Mouse (Mus musculus) layer of hippocampus, adult 8-10 months (tissue): ENCODE measurements around the gene Gypa. TPM values are rescaled to one million over a fixed set of nuclear protein-coding genes. Genes with fewer than 3 reads are reported as not detected.

Experiments
- DNase-seq, 2 experiments: peaks; one replicate each; pipeline ENCODE4 v3.0.0; 2022; ENCODE audit warnings: low spot score in 2 of 2
- total RNA-seq, 4 experiments: library from RNA; stranded (reverse); gene quantifications; 2 replicates each; pipeline ENCODE4 v1.2.4; 2022

The Gypa gene
- total RNA-seq = not detected

DNA sequence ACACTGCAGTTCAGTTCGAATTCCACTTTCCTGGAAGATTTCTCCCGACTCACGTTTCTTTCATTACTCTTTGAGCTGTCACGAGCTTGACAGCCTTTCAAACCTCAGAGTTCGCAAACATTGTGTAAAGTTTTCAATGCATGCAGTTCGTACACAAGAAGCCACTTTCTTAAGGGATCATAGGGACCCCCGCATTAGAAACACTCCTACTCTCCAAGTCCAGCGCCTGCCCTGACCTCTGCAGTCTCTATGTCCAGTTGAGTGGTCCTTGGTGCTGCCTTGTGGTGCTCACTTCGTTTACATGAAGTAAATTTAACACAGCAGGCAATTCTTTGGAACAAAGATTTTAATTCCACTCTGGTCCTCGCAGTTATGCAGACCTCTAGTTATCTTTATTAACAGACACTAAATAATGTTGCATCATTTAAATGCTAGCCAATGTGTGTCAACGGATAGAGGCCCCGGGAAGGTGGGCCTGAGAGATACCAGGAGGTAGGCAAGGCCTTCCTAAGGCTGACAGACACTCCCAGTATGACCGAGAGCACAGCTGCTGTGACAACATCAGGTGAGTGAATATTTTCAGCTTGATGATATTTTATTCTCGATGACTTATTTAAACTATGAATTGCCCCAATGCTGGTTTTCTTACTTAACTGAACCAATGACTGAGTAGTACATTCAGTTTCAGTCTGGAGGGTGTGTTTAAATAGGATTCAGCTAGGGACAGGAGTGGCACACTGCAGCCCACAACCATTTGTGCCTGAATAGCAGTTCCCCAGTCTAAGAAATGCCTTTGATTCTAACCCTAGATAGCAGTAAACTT lies at the start of gene Gypa:
Gypa (plus strand) TSS at position 259 of the 823 bp plus-strand sequence.
- no peak for DNase-seq

DNA sequence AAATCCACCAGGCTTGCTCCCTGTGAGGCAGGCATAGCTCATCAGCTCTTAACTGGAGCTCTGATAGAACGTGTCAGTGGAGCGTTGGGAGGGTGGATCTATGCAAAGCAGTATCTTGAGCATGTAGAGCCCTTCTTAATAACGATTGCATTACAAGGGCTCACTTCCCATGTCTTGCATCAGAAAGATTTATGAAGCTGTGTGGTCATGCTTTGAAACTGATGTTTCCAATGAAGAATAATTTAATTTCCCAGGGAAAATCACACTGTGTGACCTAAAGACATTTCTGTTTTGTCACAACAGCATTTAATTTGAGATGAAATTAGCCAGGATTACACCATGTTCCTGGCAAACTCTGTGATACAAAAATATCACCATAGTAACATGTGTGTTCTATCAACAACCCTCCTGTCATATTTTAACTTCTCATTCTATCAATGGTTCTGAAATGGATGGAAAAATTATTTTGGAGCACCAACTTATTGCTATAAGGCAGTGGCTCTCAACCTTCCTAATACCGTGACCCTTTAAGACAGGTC lies 49.0 kb upstream of the Gypa start:
- DNase-seq = no peak

DNA sequence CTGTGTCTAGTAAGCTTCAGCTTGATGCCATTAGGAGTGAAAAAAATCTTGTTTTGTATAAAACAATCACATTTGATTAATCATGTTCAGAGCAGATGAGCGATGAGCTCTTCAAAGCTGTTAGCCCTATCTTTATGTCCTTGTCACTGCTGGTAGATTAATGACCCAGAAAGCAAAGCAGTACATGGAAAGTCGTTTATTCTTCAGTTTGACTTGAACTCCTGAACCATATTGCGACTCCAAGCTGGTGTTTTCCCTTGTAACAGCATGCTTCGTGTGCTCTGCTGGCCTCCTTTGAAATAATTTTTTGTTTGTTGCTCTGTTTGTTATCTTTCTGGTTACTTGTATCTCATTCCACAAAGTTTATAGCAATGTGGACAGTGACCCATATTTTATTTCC lies 46.4 kb upstream of the Gypa start:
- DNase-seq = no peak

DNA sequence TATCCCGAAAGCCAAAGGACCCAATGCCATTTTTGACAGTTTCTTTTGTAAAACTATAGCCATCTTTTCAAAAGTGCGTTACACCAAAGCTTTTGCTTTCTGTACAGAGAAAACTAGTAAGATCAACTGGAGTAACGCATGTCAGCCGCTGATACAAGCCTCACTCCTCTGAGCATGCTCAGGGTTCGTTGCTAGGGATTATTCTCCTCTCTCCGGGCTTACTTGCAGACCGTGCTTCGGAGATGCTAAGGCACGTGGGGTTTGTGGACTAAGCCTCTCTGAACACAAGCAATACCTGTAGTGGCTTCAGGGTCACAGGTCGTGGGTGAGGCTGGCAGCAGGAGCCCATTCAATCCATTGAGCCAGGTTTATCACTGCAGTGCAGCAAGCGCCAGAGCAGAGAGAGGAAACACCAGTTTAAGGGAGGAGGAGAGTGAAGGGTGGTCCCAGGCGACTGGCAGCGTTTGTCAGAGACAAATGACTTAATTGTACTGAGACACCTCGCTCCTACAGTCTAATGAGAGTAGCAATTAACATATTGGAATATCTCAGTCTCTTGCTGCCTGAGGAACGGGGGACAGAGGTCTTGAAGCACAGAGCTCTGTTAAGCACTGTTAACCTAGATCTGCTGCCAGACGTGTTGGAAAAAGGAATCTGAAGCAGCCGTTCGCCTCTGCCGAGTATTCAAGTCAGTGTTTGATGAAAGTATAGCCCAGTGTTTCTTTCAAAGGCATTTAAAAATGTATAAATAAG lies 41.5 kb upstream of the Gypa start:
- no peak for DNase-seq

DNA sequence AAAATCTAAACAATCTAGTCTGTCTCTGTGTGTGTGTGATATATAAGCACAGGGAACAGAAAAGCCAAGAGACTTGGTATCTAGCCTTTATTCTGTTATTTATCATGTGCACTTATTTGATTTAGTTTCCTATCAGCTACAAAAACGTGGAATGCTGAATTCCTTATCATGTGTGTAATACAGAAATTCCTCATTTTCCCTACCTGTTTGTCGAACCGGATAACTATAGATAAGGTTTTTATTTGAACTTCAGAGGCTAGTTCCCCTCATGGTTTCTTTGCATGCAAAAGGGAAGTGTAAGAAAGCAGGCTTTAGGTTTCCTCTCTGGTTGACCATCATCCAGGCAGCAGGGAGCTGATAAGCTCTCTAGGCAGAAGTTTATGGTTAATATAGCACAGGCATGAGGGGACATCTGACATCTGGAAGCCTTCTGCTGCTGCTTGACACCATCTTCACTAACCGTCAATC lies 30.1 kb upstream of the Gypa start:
- DNase-seq = no peak

DNA sequence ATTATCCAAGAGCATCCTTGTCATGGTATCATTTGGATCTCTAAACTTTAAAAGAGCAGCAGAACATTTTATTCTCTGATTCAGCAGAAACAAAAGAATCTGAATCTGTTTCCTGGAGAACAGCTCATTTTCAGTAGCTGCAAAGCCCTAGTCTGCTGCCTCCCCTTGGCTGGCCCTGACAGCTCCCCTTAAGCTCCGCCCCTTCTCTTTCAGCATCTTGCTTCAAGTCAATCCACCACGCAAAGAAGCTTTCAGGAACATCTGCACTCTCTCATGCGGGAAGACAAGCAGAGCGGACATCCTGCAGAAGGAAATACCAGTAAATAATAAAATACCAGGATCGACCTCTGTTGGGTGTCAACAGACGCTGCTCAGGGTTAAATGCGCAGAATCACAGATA lies 18.6 kb upstream of the Gypa start:
- DNase-seq = no peak

DNA sequence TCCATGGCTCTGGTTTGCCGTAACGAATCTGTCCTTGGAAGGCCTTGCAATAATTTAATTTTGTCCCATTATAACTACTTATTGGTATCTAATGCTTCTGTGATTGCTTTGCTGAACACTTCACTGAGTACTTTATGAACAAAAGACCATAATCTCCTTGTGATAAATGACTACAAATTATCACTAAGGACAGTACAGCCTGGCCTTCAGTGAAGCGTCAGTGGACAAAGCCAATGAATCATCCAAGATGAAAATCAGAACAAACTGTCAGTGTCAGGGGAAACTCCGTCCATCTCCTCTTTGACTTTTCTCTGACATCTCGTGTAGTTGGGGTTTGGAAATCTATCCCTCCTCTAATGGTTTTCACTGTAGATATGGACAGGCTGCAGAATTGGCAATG lies 15.4 kb upstream of the Gypa start:
- no peak for DNase-seq

DNA sequence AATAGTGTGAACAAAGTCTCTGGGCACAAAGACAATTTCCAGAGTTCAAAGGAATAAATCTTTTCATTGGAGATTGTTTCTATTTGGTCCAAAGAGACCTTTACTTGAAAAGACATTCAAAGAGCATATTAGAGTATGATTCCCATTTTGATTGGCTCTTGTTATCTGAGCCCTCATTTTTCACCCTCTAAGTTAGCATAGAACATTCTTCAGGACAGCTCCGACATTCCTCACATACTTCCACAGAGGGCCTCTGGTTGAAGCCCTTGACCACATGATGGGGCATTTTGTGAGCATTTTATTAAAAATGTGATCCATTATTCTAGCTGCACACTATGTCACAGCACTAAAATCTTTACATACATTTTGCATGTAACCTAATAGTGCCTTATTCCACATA lies 14.5 kb upstream of the Gypa start:
- no peak for DNase-seq

DNA sequence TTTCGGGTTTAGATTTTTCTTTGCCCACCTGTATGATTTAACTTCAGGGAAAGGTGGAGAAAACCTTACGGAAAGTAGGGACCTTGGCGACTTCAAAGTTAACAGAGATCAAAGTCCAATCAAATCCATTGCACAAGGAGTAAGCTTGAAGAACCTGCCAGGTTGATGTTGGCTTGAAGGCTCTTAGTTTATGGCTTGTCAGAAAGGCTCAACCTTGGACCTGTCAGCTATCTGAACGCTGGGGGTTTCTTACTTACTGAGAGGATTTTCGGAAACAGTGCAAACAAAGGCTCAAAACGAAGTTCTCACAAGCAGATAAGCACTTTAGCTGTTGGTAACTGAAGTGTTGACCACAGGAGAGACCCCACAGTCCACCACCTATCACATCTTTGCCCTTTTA lies 11.4 kb upstream of the Gypa start:
- DNase-seq = no peak

DNA sequence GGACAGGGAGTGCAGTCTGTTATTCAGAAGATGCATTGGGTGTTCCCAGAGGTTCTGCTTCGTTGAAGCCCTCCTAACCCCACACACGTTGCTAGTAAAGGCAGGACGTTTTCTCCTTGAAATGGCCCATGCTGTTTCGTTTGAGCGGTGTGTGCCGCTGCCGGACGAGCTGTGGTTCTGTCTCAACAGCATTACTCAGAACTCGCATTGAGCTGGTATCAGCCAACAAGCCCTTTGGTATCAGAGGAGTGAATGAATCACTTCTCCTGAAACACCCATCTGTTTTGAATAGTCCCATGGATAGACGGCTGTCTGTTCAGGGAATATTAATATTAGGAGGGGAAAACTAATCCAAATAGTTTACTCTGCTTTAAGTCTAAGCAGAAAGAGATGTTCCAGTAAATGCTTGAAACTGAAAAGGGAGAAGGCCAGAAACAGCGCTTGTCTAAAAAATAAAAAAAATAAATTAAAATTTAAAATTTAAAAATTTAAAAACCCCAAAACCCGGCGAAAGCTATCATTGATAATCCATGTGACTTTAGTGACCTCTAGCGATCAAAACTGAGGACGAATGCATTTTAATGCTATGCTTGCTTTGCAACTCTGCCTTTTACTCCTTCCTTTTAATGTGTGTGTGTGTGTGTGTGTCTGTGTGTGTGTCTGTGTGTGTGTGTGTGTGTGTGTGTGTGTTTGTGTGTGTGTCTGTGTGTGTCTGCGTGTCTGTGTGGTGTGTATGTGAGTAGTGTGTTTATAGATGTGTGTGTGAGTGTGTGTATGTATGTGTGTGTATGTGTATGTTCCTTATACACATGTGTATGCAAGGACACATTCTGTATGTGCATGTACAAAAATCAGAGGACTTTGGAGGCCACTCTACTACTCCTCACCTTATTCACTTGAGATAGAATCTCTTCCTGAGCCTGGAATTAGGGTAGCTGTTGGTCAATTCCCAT lies 10.5 kb upstream of the Gypa start:
- DNase-seq = no peak

DNA sequence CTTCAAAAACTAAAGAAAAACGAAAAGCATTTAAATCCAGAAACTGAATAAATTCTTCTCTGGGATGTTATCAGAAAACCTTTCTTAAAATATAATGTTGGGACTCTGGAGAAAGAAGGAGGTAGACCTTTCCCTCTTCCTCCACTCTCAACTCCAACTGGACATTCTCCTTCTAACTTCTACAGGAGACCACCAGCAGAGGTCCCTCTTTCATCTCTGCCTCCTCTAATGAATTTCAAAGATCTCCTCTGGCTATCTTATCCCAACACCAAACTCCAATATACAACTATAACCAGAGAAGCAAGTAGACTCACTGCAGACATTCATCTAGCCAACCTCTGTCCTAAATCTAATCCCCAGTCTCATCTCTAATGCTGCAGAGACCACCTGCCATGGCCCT lies 2.0 kb upstream of the Gypa start:
- no peak for DNase-seq

DNA sequence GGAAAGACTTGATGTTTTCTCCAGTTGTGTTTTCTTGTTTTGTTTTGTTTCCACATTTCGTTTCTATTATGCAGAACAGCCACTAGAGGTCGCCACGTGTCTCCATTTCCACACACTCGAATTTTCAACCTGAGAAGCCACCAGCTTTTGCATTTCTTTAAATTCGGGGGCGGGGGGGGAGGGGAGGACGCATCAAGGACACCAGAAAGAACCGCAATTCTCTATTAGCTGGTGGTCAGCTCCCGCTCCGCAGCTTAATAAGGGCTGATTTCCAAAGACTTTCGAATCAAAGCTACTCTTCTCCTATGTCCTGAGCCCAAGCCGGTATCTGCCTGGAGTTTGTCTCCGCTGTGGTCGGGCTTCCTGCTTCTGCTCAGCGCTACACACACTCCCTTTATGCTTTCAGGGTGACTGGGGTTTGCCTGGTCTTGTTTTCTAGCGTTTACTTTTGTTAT lies 567 bp upstream of the Gypa start:
- peak in 1 of 2 experiments; percentile 35 for DNase-seq

DNA sequence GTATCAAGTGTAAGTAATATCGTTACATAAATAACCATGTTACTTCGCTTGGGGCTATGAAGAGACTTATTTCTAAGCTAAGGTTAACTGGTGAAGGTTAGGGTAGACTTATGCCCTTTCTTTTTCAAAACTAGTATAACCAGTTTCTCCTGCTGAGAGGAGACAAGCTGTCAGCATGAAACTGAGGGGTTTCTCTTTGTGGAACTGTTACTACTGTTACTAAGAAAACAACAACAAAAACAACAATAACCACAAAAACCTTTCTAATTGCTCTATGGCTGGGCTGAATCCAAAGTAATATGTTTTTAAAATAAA lies 722 bp downstream of the Gypa start:
- DNase-seq = no peak

DNA sequence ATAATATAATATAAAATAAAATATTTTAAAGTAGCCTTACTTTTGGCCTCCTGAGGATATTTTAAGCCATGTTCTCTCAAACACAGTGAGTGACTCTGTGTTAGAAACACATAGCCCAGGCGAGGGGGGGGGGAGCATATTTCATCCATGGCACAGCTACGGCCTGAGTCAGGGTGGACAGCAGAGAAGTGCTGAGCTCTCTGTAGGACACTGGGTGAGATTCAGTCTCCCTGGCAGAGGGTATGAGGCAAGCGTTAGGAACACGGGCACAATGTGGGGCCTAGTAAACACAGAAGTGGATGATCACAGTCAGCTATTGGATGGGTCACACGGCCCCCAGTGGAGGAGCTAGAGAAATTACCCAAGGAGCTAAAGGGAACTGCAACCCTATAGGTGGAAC lies 1.2 kb downstream of the Gypa start:
- no peak for DNase-seq

DNA sequence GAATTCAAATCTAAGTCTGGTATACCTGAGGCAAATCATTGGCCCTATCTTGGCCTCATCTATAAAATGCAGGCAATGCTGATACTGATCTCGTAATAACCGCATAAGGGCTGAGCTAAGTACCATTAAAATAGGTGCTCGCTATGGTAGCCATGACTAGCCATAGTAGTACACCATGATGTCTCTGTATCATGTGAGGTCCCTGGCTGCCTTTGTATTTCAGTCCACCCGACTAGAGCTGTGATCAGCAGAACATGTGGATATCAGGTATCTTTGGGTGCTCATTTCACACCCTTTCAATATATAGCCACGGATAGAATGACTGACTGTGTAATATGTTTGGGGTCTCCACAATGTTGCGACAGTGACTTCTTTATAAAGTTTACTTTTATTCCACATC lies 1.9 kb downstream of the Gypa start:
- DNase-seq = no peak

DNA sequence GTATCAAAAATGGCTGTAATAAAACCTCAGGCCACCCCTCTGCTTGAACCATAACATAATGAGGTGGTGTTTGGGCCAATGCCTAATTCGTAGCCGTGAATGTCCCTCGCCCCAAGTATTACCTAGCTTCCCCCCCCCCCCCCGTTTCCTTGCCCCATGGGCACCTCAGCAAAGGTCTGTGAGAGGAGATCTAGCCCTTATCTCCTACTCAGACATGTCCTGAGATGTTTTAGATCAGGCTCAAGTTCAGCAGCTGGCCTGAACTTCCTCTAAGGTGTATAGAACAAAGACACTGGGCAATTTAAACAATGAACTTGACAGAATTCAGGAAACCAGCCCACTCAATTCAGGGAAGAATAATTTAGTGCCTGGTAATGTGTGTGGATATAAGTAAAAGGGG lies 3.7 kb downstream of the Gypa start:
- no peak for DNase-seq

DNA sequence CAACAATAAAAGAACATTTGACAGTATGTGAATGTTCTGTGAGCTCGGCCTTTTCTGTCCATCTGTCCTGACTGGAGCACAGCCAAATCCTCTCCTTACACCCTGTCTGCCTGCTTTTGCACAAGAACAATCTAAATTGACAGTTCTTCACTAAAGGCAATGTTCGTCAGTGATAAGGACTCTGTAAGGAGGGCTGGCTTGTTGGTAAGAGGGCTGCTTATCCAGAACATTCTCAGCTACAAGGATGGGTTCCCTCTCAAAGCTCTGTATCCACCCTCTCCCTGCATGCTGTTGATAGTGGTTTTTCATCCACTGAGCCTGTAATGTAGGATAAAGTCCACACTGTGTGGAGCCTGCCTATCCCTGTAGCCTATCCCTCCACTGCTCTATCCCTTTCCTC lies 6.7 kb downstream of the Gypa start:
- no peak for DNase-seq

DNA sequence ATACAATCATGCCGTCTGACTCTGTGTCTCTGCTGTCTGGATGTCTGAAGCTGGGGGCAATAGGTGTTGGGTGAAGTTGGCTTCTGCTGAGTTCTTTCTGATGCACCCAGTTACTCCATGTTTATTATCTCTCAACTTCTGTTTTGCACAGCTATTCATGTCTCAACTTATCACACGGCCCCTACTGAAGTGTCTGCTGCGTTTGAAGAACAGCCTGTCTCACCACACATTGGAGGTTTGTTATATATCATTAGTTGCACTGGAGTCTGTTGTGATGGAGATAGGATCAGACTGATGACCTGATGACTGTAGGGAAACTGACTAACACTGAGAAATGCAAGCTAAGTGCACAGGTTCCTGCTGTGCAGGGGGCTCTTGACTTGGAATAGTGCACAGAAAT lies 7.2 kb downstream of the Gypa start:
- no peak for DNase-seq

DNA sequence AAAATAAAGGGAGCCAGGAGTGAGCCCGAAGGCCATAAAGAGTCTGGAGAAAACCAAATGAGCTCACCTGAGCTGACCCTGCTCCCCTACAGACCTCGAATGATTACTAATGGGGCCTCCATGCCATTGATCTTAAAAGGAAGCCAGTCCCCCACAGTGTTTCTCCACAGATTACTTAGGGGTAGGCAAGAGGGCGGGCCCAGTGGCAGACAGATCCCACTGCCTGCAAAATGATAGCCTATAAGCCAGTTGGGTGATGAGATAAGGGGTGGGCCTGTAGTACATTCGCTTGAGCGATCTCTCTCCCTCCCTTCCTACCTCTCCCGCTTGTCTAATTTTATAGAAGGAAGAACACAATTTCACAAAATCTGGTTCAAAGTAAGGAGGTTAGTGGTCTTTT lies 7.7 kb downstream of the Gypa start:
- no peak for DNase-seq

DNA sequence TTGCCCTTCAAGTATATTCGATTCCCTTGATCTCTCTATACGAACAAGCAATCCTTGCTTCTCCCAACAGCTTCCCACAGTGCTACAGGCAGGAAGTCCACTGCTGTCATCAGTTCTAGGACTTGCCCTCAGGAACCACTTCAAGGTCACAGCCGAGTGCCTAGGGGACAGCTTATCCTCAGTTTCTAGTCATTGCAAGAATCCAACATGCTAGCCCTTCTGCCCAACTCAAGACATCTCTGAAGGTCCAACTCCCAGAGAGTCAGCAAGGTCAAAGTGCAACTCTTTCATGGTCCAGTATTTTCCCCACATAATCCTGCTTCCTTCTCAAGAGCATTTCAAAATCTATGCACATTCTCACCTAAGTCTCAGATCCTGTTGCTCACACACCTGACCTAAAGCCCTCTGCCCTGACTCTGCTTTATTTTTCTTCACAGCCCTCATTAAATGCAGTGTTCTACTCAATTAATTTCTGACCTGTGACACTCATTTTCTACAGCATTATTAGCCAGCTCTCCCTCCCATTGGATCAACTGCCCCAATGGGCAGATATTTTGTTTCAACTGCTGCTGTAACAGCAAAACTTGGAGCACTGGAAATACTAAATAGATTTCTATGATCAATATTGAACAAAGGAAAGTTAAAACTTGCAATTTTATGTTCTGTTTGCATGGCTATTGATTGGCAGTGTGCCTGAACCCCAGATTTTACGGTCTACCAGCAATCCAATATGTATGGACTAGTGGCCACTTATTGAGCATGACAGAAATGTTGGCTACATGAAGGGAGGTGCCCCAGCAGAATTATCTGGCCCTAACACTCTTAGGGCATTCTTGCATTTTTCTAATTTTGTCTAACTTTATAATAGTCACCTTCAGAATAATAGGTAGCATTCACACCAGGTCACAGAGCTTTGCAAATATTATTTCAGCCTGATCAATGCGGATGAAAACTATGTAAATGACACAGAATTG lies 33.1 kb downstream of the Gypa start:
- DNase-seq = no peak
